Mouse (Mus musculus) C2C12 (cell line): ENCODE data around the gene Setd3. TPM values are rescaled to one million over a fixed set of nuclear protein-coding genes. Genes with fewer than 3 reads are reported as not detected.

Experiments
- H3K27me3 ChIP-seq: one replicate; pipeline ENCODE4 v1.6.1; 2011; ENCODE audit not compliant: control insufficient read depth, insufficient read depth, insufficient read length
- H3K36me3 ChIP-seq: one replicate; pipeline ENCODE4 v1.6.1; 2011; ENCODE audit not compliant: control insufficient read depth, insufficient read depth
- H3K4me3 ChIP-seq: one replicate; pipeline ENCODE4 v1.5.1; 2011; ENCODE audit warnings: mild to moderate bottlenecking, control low read depth; ENCODE audit not compliant: poor library complexity, insufficient read depth, severe bottlenecking
- H3K79me2 ChIP-seq: one replicate; pipeline ENCODE4 v1.6.1; 2011; ENCODE audit not compliant: control insufficient read depth, insufficient read depth
- H3K79me3 ChIP-seq: one replicate; pipeline ENCODE4 v1.6.1; 2011; ENCODE audit warnings: low read depth, control low read depth
- H3ac ChIP-seq: one replicate; pipeline ENCODE3; 2011; ENCODE audit warnings: low read depth; ENCODE audit not compliant: control insufficient read depth, insufficient read length
- CEBPB ChIP-seq: IDR thresholded peaks from one replicate; pipeline ENCODE4 v1.6.1; 2011; ENCODE audit warnings: low read depth, mild to moderate bottlenecking, control low read depth, moderate library complexity
- CTCF ChIP-seq: IDR thresholded peaks from one replicate; pipeline ENCODE4 v1.5.1; 2011; ENCODE audit not compliant: control insufficient read depth, insufficient read depth, insufficient read length
- FOSL1 ChIP-seq: IDR thresholded peaks from one replicate; pipeline ENCODE4 v1.8.0; 2011; ENCODE audit warnings: mild to moderate bottlenecking, low read length; ENCODE audit not compliant: poor library complexity, insufficient read depth, severe bottlenecking
- MAX ChIP-seq: IDR thresholded peaks from one replicate; pipeline ENCODE4 v1.6.1; 2011; ENCODE audit warnings: mild to moderate bottlenecking, control low read depth
- MYOD1 ChIP-seq: IDR thresholded peaks from one replicate; pipeline ENCODE4 v1.6.1; 2011; ENCODE audit warnings: low read depth; ENCODE audit not compliant: control insufficient read depth, insufficient read length
- MYOG ChIP-seq: IDR thresholded peaks from one replicate; pipeline ENCODE4 v1.6.1; 2011; ENCODE audit not compliant: control insufficient read depth, insufficient read length; ENCODE audit errors: extremely low read depth
- USF1 ChIP-seq: IDR thresholded peaks from one replicate; pipeline ENCODE4 v1.6.1; 2011; ENCODE audit warnings: low read depth, mild to moderate bottlenecking, control low read depth, moderate library complexity
- long read RNA-seq, 2 experiments: library from polyadenylated mRNA; unstranded; transcript quantifications; one replicate each; pipeline ENCODE4 v2.0.0; 2019 to 2020
- polyA plus RNA-seq: library from polyadenylated mRNA; unstranded; fragments of >200 nt; fragmentation: generic; extraction: Trizol; gene quantifications from one replicate; pipeline ENCODE4 v1.2.1, GENCODE M21; 2012; ENCODE audit warnings: missing spikeins

The Setd3 gene
- polyA plus RNA-seq, result 36.8 TPM
- long read RNA-seq, experiment 1, transcript Setd3-201 (13 exons, 2,755 nt), result major isoform, 22 of 52 reads
- long read RNA-seq, experiment 1, partial matches to known transcripts, result 8 of 52 reads
- long read RNA-seq, experiment 1, other reads (novel, unspliced or antisense), result 20 of 52 reads
- long read RNA-seq, experiment 2, transcript Setd3-201 (13 exons, 2,755 nt), result major isoform, 292 of 457 reads
- long read RNA-seq, experiment 2, transcript Setd3-205 (10 exons, 1,738 nt), result minor isoform, 15 of 457 reads
- long read RNA-seq, experiment 2, partial matches to known transcripts, result 11 of 457 reads
- long read RNA-seq, experiment 2, other reads (novel, unspliced or antisense), result 138 of 457 reads

DNA sequence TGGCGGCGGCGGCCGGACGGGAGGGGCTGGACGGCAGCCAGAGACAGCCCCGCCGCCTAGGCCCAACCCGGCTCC lies at the start of gene Setd3:
TSS of gene Setd3 (minus strand) at position 69 of the 75 bp plus-strand sequence.
- peak within 1 kb of the TSS; percentile 89 for H3ac ChIP-seq
- H3K27me3 ChIP-seq, result no peaks in the 10 kb centered on the region
- H3K79me3 ChIP-seq, result peaks cover 68% of the 10 kb centered on the region
- TF ChIP-seq USF1 (no peak), MYOD1 (no peak), MAX (no peak), CTCF (no peak), CEBPB (no peak), MYOG (no peak), FOSL1 (no peak)
- H3K79me2 ChIP-seq, result peaks cover 85% of the 10 kb centered on the region
- H3K4me3 ChIP-seq, result peak within 1 kb of the TSS; percentile 100
- peaks cover 22% of the 10 kb centered on the region for H3K36me3 ChIP-seq

DNA sequence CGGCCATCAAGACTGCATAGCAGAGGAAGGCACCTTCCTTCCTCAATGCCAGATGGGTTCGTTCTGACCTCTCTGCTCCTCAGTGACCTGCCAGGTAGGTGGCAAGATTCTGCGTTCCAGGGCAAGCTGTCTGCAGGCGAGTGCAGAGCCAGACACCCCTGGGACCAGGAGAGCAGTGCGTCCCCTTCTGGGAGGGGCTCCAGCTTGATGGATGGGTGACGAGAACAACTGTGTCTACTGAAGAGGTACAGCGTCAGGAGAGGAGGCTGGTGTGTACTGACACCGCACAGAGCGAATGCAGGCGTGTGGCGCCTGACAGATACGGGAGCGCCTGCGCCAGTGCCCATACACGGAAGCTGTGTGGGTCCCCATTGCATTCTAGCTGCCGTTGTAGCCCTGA lies 48.4 kb upstream of the Setd3 start:
- Histone ChIP-seq H3K27me3 (no peaks in the 10 kb centered on the region), H3K4me3 (no peak overlapping the region), H3K79me2 (no peaks in the 10 kb centered on the region), H3K79me3 (no peaks in the 10 kb centered on the region), H3K36me3 (no peaks in the 10 kb centered on the region), H3ac (no peak overlapping the region)
- TF ChIP-seq MYOD1 (no peak), FOSL1 (no peak), CEBPB (no peak), USF1 (no peak)

DNA sequence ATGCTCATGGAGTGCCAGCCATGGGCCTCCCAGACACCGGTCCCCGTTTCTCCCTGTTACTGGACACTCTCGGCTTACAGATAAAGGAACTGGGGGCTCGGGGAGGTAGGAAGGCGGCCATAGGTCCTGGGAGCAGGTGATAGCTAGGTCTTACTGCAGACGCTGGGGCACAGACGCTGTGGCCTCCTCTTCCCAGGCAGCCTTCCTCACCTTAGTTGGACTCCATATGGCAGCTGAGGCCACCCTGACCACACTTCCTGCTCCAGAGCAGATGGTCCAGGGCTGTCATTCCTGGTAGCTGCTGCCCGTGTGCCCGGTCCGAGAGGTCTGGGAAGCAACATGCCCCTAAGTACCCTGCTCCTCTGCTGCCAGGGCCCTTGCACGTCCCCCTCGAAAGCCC lies 47.8 kb upstream of the Setd3 start:
- TF ChIP-seq MYOG (no peak), MAX (no peak), FOSL1 (no peak), MYOD1 (no peak), CTCF (no peak), USF1 (no peak), CEBPB (no peak)
- Histone ChIP-seq H3K79me2 (no peaks in the 10 kb centered on the region), H3K79me3 (no peaks in the 10 kb centered on the region), H3ac (no peak overlapping the region), H3K4me3 (no peak overlapping the region), H3K27me3 (no peaks in the 10 kb centered on the region), H3K36me3 (no peaks in the 10 kb centered on the region)

DNA sequence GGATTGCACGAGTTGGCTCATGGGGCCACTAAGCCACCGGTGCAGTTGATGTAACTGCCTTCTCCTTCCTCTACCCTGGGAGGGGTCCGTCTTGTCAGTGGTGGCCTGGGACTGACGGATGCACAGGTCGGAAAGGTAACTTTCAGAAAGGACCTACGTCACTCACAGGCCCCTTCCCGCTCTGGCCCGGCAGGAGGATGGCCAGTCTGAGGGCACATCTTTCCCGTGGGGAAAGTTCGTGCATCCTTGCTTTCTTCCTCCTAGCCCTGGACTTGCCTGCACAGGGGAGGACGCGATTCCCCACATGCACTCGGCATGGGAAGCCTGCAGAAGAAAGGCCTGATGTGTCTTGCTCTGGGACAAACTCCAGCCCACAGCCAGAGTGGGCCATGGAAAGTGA lies 47.1 kb upstream of the Setd3 start:
- Histone ChIP-seq H3K79me2 (no peaks in the 10 kb centered on the region), H3K36me3 (no peaks in the 10 kb centered on the region), H3K27me3 (no peaks in the 10 kb centered on the region), H3K79me3 (no peaks in the 10 kb centered on the region), H3K4me3 (no peak overlapping the region), H3ac (no peak overlapping the region)
- no peak for TF ChIP-seq MAX

DNA sequence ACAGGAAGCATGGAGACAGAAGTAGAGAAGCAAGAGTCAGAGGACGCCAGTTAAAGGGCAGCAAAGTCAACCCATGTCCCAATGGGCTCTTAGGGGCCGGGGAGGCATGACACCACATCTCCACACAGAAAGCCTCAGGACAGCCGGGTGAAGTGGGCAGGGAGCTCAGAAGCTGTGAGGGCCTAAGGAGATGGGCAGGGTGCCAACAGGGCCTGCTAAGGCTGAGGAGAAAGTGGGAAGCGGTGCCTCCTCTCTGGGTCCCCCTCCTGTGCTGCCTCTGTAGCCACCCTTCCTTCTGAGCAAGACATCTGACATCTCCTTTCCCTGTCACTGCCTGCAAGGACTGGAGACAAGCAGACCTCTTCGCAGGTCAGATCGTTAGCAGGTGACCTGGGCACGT lies 46.7 kb upstream of the Setd3 start:
- H3K4me3 ChIP-seq, result no peak overlapping the region
- TF ChIP-seq MYOD1 (no peak), FOSL1 (no peak), CTCF (no peak), USF1 (no peak), CEBPB (no peak), MYOG (no peak), MAX (no peak)
- H3K36me3 ChIP-seq, result no peaks in the 10 kb centered on the region
- H3K27me3 ChIP-seq, result no peaks in the 10 kb centered on the region
- no peaks in the 10 kb centered on the region for H3K79me2 ChIP-seq
- H3ac ChIP-seq, result no peak overlapping the region
- no peaks in the 10 kb centered on the region for H3K79me3 ChIP-seq

DNA sequence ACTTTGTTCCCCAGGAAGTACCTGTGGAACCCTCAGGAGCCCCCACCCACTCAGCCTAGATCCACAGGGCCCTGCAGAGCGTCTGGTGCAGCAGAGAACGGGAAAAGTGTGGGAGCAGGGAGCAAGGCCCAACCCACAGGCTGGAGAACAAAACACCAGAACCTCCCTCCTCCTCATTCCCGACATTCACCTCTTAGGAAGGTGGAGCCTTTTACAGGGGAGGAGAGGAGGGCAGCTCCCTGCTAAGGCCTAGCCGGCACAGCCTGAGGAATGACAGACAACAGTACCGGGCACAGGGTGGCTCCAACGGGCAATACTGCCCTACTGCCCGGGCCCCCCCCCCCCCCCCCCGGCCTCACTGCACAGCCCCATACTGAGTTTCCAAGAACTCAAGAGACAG lies 44.2 kb upstream of the Setd3 start:
- Histone ChIP-seq H3K79me3 (no peaks in the 10 kb centered on the region), H3K4me3 (no peak overlapping the region), H3K27me3 (no peaks in the 10 kb centered on the region), H3K36me3 (no peaks in the 10 kb centered on the region), H3K79me2 (no peaks in the 10 kb centered on the region), H3ac (no peak overlapping the region)
- no peak for TF ChIP-seq USF1
- no peak for TF ChIP-seq FOSL1
- no peak for TF ChIP-seq MYOD1
- TF ChIP-seq MAX, result no peak
- no peak for TF ChIP-seq CEBPB
- TF ChIP-seq MYOG, result no peak
- TF ChIP-seq CTCF, result no peak
